ENCODE assay signal across 8 mouse cellular contexts in the genomic region with DNA sequence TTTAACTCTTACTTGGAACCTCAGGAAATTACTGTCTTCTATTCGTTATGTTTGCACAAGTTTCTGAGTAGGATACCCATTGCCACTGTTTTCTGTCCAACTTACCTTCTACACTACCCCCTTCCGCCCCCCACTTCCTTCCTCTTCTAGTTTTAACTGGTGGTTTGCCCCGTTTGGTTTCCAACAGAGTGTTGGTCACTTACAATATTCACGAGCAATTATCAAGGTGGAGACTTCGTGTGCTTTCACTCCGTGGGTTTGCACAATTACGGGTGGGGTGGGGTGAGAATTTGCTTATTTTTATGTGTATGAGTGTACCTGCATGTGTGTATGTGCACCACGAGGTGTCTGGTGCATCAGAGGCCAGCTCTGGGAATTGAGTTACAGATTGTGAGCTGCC. TPM values are rescaled to one million over a fixed set of nuclear protein-coding genes. Genes with fewer than 3 reads are reported as not detected.
DNase-seq lines count a peak whose midpoint lies in the region; ATAC-seq and TF ChIP-seq lines count a peak whose summit lies in the region.

No protein-coding gene starts in this region.

- peaks cover 26 to 54% of the 10 kb centered on the region in 2 experiments for H3K4me1 ChIP-seq in heart, embryonic 14.5 days (ENCODE audit: control insufficient read depth in 2 of 2, insufficient read depth in 2 of 2, low read length in 2 of 2)
- no peaks in the 10 kb centered on the region; the same call in 1 of the 2 replicates for H3K4me1 ChIP-seq in embryonic fibroblast, embryonic 13.5 days (ENCODE audit: control insufficient read depth, insufficient read depth, low read length)
- peaks cover 15% of the 10 kb centered on the region for H3K4me1 ChIP-seq in limb, embryonic 15.5 days
- peaks cover 4% of the 10 kb centered on the region for H3K4me1 ChIP-seq in stomach, embryonic 15.5 days

- H3K27me3 ChIP-seq in heart, embryonic 14.5 days (ENCODE audit: control insufficient read depth, insufficient read depth, low read length), result no peaks in the 10 kb centered on the region
- no peaks in the 10 kb centered on the region for H3K27me3 ChIP-seq in limb, embryonic 15.5 days
- no peaks in the 10 kb centered on the region for H3K27me3 ChIP-seq in stomach, embryonic 15.5 days (replicated peaks)

- no peak for TF ChIP-seq POLR2A in embryonic fibroblast, embryonic 13.5 days (IDR thresholded peaks at IDR 0.05; ENCODE audit: low read depth, low read length)

- no peak for ATAC-seq in heart, embryonic 14.5 days (ENCODE audit: insufficient number of reproducible peaks, insufficient read depth, low FRiP score, low read depth)
- ATAC-seq in CD4-positive, CD25-positive, alpha-beta regulatory T cell, adult 4 months, result peak; percentile 25
- no peak for ATAC-seq in limb, embryonic 15.5 days (ENCODE audit: insufficient number of reproducible peaks, low FRiP score, low TSS enrichment, low read depth)
- no peak for ATAC-seq in stomach, embryonic 15.5 days (ENCODE audit: insufficient read depth, low FRiP score, low read depth)

- no peaks in the 10 kb centered on the region for H3K9me3 ChIP-seq in heart, embryonic 14.5 days (ENCODE audit: control insufficient read depth, low read length)
- H3K9me3 ChIP-seq in limb, embryonic 15.5 days, result no peaks in the 10 kb centered on the region
- no peaks in the 10 kb centered on the region for H3K9me3 ChIP-seq in stomach, embryonic 15.5 days

- peak overlapping the region; percentile 76 for H3K4me2 ChIP-seq in heart, embryonic 14.5 days (ENCODE audit: low read length)
- peak overlapping the region; percentile 65 for H3K4me2 ChIP-seq in limb, embryonic 15.5 days
- peak overlapping the region; percentile 65 for H3K4me2 ChIP-seq in stomach, embryonic 15.5 days

- DNase-seq in heart, postnatal 14 days, result no peak
- DNase-seq in layer of hippocampus, adult 9-11 months, result no peak
- no peak for DNase-seq in adrenal gland, postnatal 14 days

- peak overlapping the region in 1 of 2 experiments; percentile 92; a peak in 2 of 4 replicates for H3K27ac ChIP-seq in heart, embryonic 14.5 days (replicated peaks in 1 of 2; ENCODE audit: control insufficient read depth in 1 of 2, insufficient read depth in 1 of 2, low read depth in 2 of 2, low read length in 2 of 2)
- H3K27ac ChIP-seq in embryonic fibroblast, embryonic 13.5 days (ENCODE audit: insufficient read depth, low read length), result no peak overlapping the region
- peak overlapping the region; percentile 95 for H3K27ac ChIP-seq in limb, embryonic 15.5 days
- no peak overlapping the region for H3K27ac ChIP-seq in stomach, embryonic 15.5 days

- H3K4me3 ChIP-seq in heart, embryonic 14.5 days (ENCODE audit: control insufficient read depth in 1 of 2, insufficient read depth in 1 of 2, low read depth in 1 of 2, low read length in 2 of 2), result peak overlapping the region; percentile 94 to 98
- H3K4me3 ChIP-seq in embryonic fibroblast, embryonic 13.5 days (ENCODE audit: insufficient read depth, low read length), result peak overlapping the region; percentile 89
- peak overlapping the region; percentile 98 for H3K4me3 ChIP-seq in limb, embryonic 15.5 days
- H3K4me3 ChIP-seq in stomach, embryonic 15.5 days (replicated peaks), result peak overlapping the region; percentile 76

- H3K36me3 ChIP-seq in heart, embryonic 14.5 days (ENCODE audit: control insufficient read depth, insufficient read depth, low read length), result peaks cover 25% of the 10 kb centered on the region
- H3K36me3 ChIP-seq in limb, embryonic 15.5 days, result peaks cover 25% of the 10 kb centered on the region
- H3K36me3 ChIP-seq in stomach, embryonic 15.5 days, result peaks cover 11% of the 10 kb centered on the region; the same call in 1 of the 2 replicates

- peak overlapping the region; percentile 97 for H3K9ac ChIP-seq in heart, embryonic 14.5 days (ENCODE audit: low read length)
- peak overlapping the region; percentile 98 for H3K9ac ChIP-seq in limb, embryonic 15.5 days
- H3K9ac ChIP-seq in stomach, embryonic 15.5 days, result peak overlapping the region; percentile 89; the same call in 1 of the 2 replicates

- TF ChIP-seq CTCF in embryonic fibroblast, embryonic 13.5 days (IDR thresholded peaks at IDR 0.05; ENCODE audit: borderline replicate concordance, insufficient read depth, low read length), result no peak

- 12% methylated on average over 8 of the region's 8 CpGs for WGBS in heart, embryonic 14.5 days
- WGBS in limb, embryonic 15.5 days, result 8% methylated on average over 8 of the region's 8 CpGs
- WGBS in stomach, embryonic 15.5 days, result 9% methylated on average over 8 of the region's 8 CpGs

- intact Hi-C loops in heart, postnatal 14 days (cut with DNase I), result no loop called here

RNA-seq across cellular contexts. Expression of gene 2810004N23Rik, which starts 0.8 kb away (rescaled TPM):
- polyA plus RNA-seq in heart, embryonic 14.5 days (2014; fragmentation: Nextera tagmentation; extraction: Ambion mirVana), result 41.9 and 43.8 TPM in 2 replicates
- 10 to 100 TPM; 36.4 to 37.8 TPM for total RNA-seq in heart, postnatal 14 days (2021)
- polyA plus RNA-seq in CD4-positive, CD25-positive, alpha-beta regulatory T cell, adult 4 months (2017; shearing (Covaris generic)), result 10 to 100 TPM; 30.0 to 43.0 TPM
- polyA plus RNA-seq in embryonic fibroblast, embryonic 13.5 days (2011; ENCODE audit: insufficient read length, low read depth, missing spikeins), result 29.6 and 32.6 TPM in 2 replicates
- polyA plus RNA-seq in limb, embryonic 15.5 days (2015; fragmentation: Nextera tagmentation; extraction: Ambion mirVana), result 40.2 and 41.9 TPM in 2 replicates
- 44.9 and 45.3 TPM in 2 replicates for polyA plus RNA-seq in stomach, embryonic 15.5 days (2015; fragmentation: Nextera tagmentation; extraction: Ambion mirVana)
- total RNA-seq in adrenal gland, postnatal 14 days (2021), result 27.0 and 29.8 TPM in 2 replicates

RNA-seq across cellular contexts. Expression of gene Gnpat, which starts 0.9 kb away (rescaled TPM):
- polyA plus RNA-seq in heart, embryonic 14.5 days (2014; fragmentation: Nextera tagmentation; extraction: Ambion mirVana), result 115 and 117 TPM in 2 replicates
- 100 to 1,000 TPM; 148 to 164 TPM for total RNA-seq in heart, postnatal 14 days (2021)
- polyA plus RNA-seq in CD4-positive, CD25-positive, alpha-beta regulatory T cell, adult 4 months (2017; shearing (Covaris generic)), result 10 to 100 TPM; 43.0 to 54.7 TPM
- polyA plus RNA-seq in embryonic fibroblast, embryonic 13.5 days (2011; ENCODE audit: insufficient read length, low read depth, missing spikeins), result 48.6 and 62.2 TPM in 2 replicates
- polyA plus RNA-seq in limb, embryonic 15.5 days (2015; fragmentation: Nextera tagmentation; extraction: Ambion mirVana), result 83.9 and 88.7 TPM in 2 replicates
- 84.0 and 85.7 TPM in 2 replicates for polyA plus RNA-seq in stomach, embryonic 15.5 days (2015; fragmentation: Nextera tagmentation; extraction: Ambion mirVana)
- 120 and 127 TPM in 2 replicates for total RNA-seq in adrenal gland, postnatal 14 days (2021)

RNA-seq across cellular contexts. Expression of gene Exoc8, which starts 33.8 kb away (rescaled TPM):
- polyA plus RNA-seq in heart, embryonic 14.5 days (2014; fragmentation: Nextera tagmentation; extraction: Ambion mirVana), result 5.8 and 6.5 TPM in 2 replicates
- 10 to 100 TPM; 19.7 to 20.2 TPM for total RNA-seq in heart, postnatal 14 days (2021)
- polyA plus RNA-seq in CD4-positive, CD25-positive, alpha-beta regulatory T cell, adult 4 months (2017; shearing (Covaris generic)), result 1 to 10 TPM; 8.2 to 8.3 TPM
- polyA plus RNA-seq in embryonic fibroblast, embryonic 13.5 days (2011; ENCODE audit: insufficient read length, low read depth, missing spikeins), result 15.7 and 18.1 TPM in 2 replicates
- 6.3 and 8.1 TPM in 2 replicates for polyA plus RNA-seq in limb, embryonic 15.5 days (2015; fragmentation: Nextera tagmentation; extraction: Ambion mirVana)
- polyA plus RNA-seq in stomach, embryonic 15.5 days (2015; fragmentation: Nextera tagmentation; extraction: Ambion mirVana), result 8.8 and 8.9 TPM in 2 replicates
- total RNA-seq in adrenal gland, postnatal 14 days (2021), result 21.5 and 23.8 TPM in 2 replicates

RNA-seq across cellular contexts. Expression of gene Sprtn, which starts 34.0 kb away (rescaled TPM):
- 6.5 and 6.8 TPM in 2 replicates for polyA plus RNA-seq in heart, embryonic 14.5 days (2014; fragmentation: Nextera tagmentation; extraction: Ambion mirVana)
- 10 to 100 TPM; 14.2 to 15.1 TPM for total RNA-seq in heart, postnatal 14 days (2021)
- polyA plus RNA-seq in CD4-positive, CD25-positive, alpha-beta regulatory T cell, adult 4 months (2017; shearing (Covaris generic)), result 1 to 10 TPM; 7.6 to 9.3 TPM
- 18.5 and 19.1 TPM in 2 replicates for polyA plus RNA-seq in embryonic fibroblast, embryonic 13.5 days (2011; ENCODE audit: insufficient read length, low read depth, missing spikeins)
- polyA plus RNA-seq in limb, embryonic 15.5 days (2015; fragmentation: Nextera tagmentation; extraction: Ambion mirVana), result 10.6 and 11.8 TPM in 2 replicates
- polyA plus RNA-seq in stomach, embryonic 15.5 days (2015; fragmentation: Nextera tagmentation; extraction: Ambion mirVana), result 9.6 and 9.9 TPM in 2 replicates
- total RNA-seq in adrenal gland, postnatal 14 days (2021), result 20.1 and 21.3 TPM in 2 replicates
